Mouse (Mus musculus) midbrain, embryonic 11.5 days (tissue): ENCODE data around the gene Serbp1. TPM values are rescaled to one million over a fixed set of nuclear protein-coding genes. Genes with fewer than 3 reads are reported as not detected.
"Not testable (repeated sequence)": the region's sequence is repeated elsewhere in the genome, so short reads cannot be mapped to it uniquely, and the experiment has no call there.

ENCODE experiments used
- ATAC-seq: fragments of 200-750 bp; cut with Nextera tagmentation; 2 replicates; pipeline ENCODE4 v1.8.0; 2017; ENCODE audit warnings: moderate TSS enrichment, moderate library complexity; ENCODE audit not compliant: low FRiP score
- DNase-seq: peaks from one replicate; pipeline ENCODE4 v3.0.0; 2015; ENCODE audit warnings: low spot score; ENCODE audit errors: missing footprints
- H3K27ac ChIP-seq: fragments of 300-500 bp; sonication (generic); 2 replicates; pipeline ENCODE4 v1.5.1; 2014; ENCODE audit warnings: low read depth, low read length
- H3K27me3 ChIP-seq: fragments of 300-500 bp; sonication (generic); 2 replicates; pipeline ENCODE4 v1.6.1; 2014; ENCODE audit warnings: mild to moderate bottlenecking, low read length, moderate library complexity, mixed read lengths; ENCODE audit not compliant: control insufficient read depth, insufficient read depth
- H3K36me3 ChIP-seq: fragments of 300-500 bp; sonication (generic); 2 replicates; pipeline ENCODE4 v1.6.1; 2014; ENCODE audit warnings: mild to moderate bottlenecking, low read length, moderate library complexity, mixed read lengths; ENCODE audit not compliant: control insufficient read depth, insufficient read depth
- H3K4me1 ChIP-seq: fragments of 300-500 bp; sonication (generic); 2 replicates; pipeline ENCODE4 v1.6.1; 2014; ENCODE audit warnings: low read length; ENCODE audit not compliant: control insufficient read depth, insufficient read depth
- H3K4me2 ChIP-seq: fragments of 300-500 bp; sonication (generic); 2 replicates; pipeline ENCODE4 v1.6.1; 2014; ENCODE audit warnings: mild to moderate bottlenecking, moderate library complexity
- H3K4me3 ChIP-seq: fragments of 300-500 bp; sonication (generic); 2 replicates; pipeline ENCODE4 v1.5.1; 2014; ENCODE audit warnings: low read depth, low read length
- H3K9ac ChIP-seq: fragments of 300-500 bp; sonication (generic); 2 replicates; pipeline ENCODE4 v1.6.1; 2014; ENCODE audit warnings: low read length
- H3K9me3 ChIP-seq: fragments of 300-500 bp; sonication (generic); 2 replicates; pipeline ENCODE4 v1.6.1; 2016; ENCODE audit warnings: low read length; ENCODE audit not compliant: control insufficient read depth
- WGBS: fragments of 180-500 bp; shearing (Covaris S2); extraction: QIAGEN DNeasy Blood & Tissue Kit; methylation state at CpG from one replicate; pipeline ENCODE4 v1.1.7; 2014; 5-methylcytosine and 5-hydroxymethylcytosine counted together
- polyA plus RNA-seq: library from polyadenylated mRNA; unstranded; fragments of >200 nt; fragmentation: Nextera tagmentation; extraction: Ambion mirVana; gene quantifications from 2 replicates; pipeline ENCODE4 v1.2.1, GENCODE M21; 2014

The Serbp1 gene
- polyA plus RNA-seq, 1 experiment from 2014 or later: 547 TPM

DNA sequence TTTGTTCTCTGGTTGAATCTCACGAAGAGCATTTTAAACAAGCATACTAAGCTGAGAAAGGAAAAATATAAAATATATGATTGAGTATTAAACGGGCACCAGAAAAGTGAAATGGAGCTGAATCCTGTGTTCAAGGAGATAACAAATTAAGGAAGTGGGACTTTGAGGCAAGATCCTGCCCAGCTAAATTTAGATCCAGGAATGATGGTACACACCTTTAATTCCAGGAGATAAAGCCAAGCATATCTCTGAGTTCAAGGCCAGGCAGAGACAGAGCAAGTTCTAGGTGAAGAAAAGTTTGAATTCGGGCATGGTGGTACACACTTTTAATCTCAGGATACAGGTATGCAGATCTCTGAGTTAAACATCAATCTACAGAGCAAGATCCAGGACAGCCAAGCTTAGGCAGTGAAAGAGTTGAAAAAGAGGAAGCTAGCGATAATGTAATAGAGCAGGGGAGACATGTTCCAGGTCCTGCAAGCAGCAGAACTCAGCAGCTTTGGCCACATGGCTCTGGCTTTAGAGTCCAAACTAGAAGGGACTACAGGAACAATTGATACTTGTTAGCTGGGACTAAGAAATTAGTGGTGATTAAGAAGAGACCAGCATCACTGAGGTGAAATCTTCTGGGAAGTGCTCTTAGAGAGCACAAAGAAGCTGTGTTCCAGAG, 24.4 kb upstream of the Serbp1 start:
- 88% methylated on average over 4 of the region's 4 CpGs for WGBS
- H3K4me1 ChIP-seq: no peaks in the 10 kb centered on the region
- DNase-seq (no peak), ATAC-seq (no peak)
- no peaks in the 10 kb centered on the region for H3K27me3 ChIP-seq
- H3K9ac ChIP-seq: no peak overlapping the region
- no peak overlapping the region for H3K4me2 ChIP-seq
- H3K4me3 ChIP-seq: no peak overlapping the region
- H3K9me3 ChIP-seq: no peaks in the 10 kb centered on the region
- H3K27ac ChIP-seq: no peak overlapping the region
- H3K36me3 ChIP-seq: no peaks in the 10 kb centered on the region

DNA sequence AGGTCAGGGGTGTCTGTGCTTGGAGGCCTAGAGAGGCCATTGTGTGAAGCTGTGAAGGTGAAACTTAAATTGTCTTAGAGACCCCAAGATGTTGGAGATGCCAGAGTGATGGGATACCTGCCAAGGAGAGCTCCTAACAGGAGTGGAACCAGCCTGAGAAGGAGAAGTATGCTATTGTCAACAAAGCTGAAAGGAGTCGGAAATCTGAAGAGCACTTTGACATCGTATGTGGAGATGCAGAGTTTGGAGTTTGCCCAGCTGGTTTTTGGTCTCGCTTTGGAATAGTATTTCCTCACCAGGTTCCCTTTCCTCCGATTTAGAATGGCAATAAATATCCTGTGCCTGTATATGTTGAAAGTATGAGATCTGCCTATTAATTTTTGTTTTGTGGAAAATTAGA, 20.6 kb upstream of the Serbp1 start:
- Histone ChIP-seq H3K27ac (no peak overlapping the region), H3K36me3 (no peaks in the 10 kb centered on the region), H3K9ac (no peak overlapping the region), H3K9me3 (no peaks in the 10 kb centered on the region), H3K4me1 (no peaks in the 10 kb centered on the region), H3K4me3 (no peak overlapping the region), H3K4me2 (no peak overlapping the region), H3K27me3 (no peaks in the 10 kb centered on the region)
- ATAC-seq (no peak), DNase-seq (peak; percentile 21)
- 89% methylated on average over 4 of the region's 4 CpGs for WGBS

DNA sequence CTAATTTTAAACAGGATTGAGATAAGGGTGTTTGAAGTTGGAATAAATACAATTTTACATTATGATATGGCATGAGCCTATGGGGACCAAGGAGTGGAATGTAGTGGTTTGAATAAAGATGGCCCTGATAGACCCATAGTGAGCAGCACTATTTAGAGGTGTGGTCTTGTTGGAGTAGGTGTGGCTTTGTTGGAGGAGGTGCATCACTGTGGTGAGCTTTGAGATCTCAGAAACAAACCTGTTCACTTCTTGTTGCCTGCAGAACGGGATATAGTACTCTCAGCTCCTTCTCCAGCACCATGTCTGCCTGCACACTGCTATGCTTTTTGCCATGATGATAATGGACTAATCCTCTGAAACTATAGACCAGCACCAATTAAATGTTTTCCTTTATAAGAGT, 20.1 kb upstream of the Serbp1 start:
- no peak for ATAC-seq
- Histone ChIP-seq H3K27me3 (no peaks in the 10 kb centered on the region), H3K9me3 (no peaks in the 10 kb centered on the region), H3K4me2 (no peak overlapping the region), H3K4me1 (no peaks in the 10 kb centered on the region), H3K9ac (no peak overlapping the region), H3K36me3 (no peaks in the 10 kb centered on the region), H3K27ac (no peak overlapping the region), H3K4me3 (no peak overlapping the region)
- 95% methylated on average over 1 of the region's 1 CpGs for WGBS
- DNase-seq: peak; percentile 62

- no peaks in the 10 kb centered on the region for H3K9me3 ChIP-seq
- H3K36me3 ChIP-seq: no peaks in the 10 kb centered on the region
- no peaks in the 10 kb centered on the region for H3K4me1 ChIP-seq
- H3K27ac ChIP-seq: no peak overlapping the region
- no peaks in the 10 kb centered on the region for H3K27me3 ChIP-seq
- H3K9ac ChIP-seq: no peak overlapping the region
- DNase-seq (peak; percentile 10), ATAC-seq (no peak)
- no peak overlapping the region for H3K4me3 ChIP-seq
- no peak overlapping the region for H3K4me2 ChIP-seq
Observed at GRCm38 (mm10) chr6:67218566-67218965, 19.4 kb upstream of the Serbp1 start.

- H3K4me3 ChIP-seq, H3K4me2 ChIP-seq, H3K4me1 ChIP-seq, H3K27ac ChIP-seq, H3K36me3 ChIP-seq, H3K9me3 ChIP-seq, H3K9ac ChIP-seq, ATAC-seq, H3K27me3 ChIP-seq, DNase-seq: not testable (repeated sequence)
- WGBS: 89% methylated on average over 14 of the region's 14 CpGs
Observed at GRCm38 (mm10) chr6:67219931-67220330, 18.0 kb upstream of the Serbp1 start.

DNA sequence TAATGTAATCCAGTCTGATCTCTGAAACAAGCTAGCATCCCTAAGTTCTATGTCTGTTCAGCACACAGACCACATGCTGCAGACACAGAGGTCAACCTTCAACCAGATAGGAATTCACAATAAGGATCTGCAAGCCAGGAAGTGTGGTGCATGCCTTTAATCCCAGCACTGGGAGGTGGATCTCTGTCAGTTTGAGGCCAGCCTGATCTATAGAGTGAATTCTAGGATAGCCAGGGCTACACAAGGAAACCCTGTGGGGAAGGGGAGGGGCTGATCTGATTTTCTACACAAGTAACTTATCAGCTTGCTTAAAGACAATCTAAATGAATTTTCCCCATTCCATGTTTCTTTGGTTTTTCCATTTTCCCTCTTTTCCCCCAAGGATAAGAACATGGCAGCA, 17.2 kb upstream of the Serbp1 start:
- Histone ChIP-seq H3K4me1 (no peaks in the 10 kb centered on the region), H3K9ac (no peak overlapping the region), H3K27ac (no peak overlapping the region), H3K4me3 (no peak overlapping the region), H3K27me3 (no peaks in the 10 kb centered on the region), H3K9me3 (no peaks in the 10 kb centered on the region), H3K4me2 (no peak overlapping the region), H3K36me3 (no peaks in the 10 kb centered on the region)
- ATAC-seq: no peak
- no peak for DNase-seq

DNA sequence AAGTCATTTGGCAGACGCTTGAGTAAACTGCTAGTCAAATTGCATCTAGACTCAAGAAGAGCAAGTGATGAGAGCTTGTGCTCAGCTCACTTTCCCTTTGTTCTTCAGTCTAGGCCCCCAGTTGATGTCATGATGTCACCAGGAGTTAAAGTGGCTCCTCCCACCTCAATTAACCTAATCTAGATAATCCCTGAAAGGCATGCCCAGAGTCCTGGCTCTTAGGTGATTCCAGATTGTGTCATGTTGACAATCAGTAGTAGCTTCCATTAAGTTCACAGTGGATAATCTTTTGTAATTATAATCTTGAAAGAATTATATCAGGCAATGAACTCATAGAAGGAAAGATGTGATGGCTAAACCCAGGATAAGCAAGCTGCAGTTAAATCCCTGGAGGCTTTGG, 14.9 kb upstream of the Serbp1 start:
- H3K27ac ChIP-seq: no peak overlapping the region
- H3K4me3 ChIP-seq: no peak overlapping the region
- WGBS: 74% methylated on average over 1 of the region's 1 CpGs
- no peak overlapping the region for H3K4me2 ChIP-seq
- H3K9me3 ChIP-seq: no peaks in the 10 kb centered on the region
- H3K9ac ChIP-seq: no peak overlapping the region
- ATAC-seq: no peak
- no peaks in the 10 kb centered on the region for H3K4me1 ChIP-seq
- H3K27me3 ChIP-seq: no peaks in the 10 kb centered on the region
- no peak for DNase-seq
- no peaks in the 10 kb centered on the region for H3K36me3 ChIP-seq

- no peak overlapping the region for H3K9ac ChIP-seq
- H3K4me3 ChIP-seq: no peak overlapping the region
- no peaks in the 10 kb centered on the region for H3K27me3 ChIP-seq
- H3K27ac ChIP-seq: no peak overlapping the region
- no peak for DNase-seq
- H3K4me2 ChIP-seq: no peak overlapping the region
- no peaks in the 10 kb centered on the region for H3K9me3 ChIP-seq
- peaks cover 3% of the 10 kb centered on the region for H3K4me1 ChIP-seq
- WGBS: 92% methylated on average over 1 of the region's 1 CpGs
- H3K36me3 ChIP-seq: no peaks in the 10 kb centered on the region
- no peak for ATAC-seq
Observed at GRCm38 (mm10) chr6:67223499-67223898, 14.5 kb upstream of the Serbp1 start.

GRCm38 (mm10) chr6:67226286-67226685, 11.7 kb upstream of the Serbp1 start:
- Histone ChIP-seq H3K27me3 (no peaks in the 10 kb centered on the region), H3K4me3 (no peak overlapping the region), H3K27ac (no peak overlapping the region), H3K36me3 (no peaks in the 10 kb centered on the region), H3K9me3 (no peaks in the 10 kb centered on the region), H3K9ac (no peak overlapping the region), H3K4me1 (peaks cover 5% of the 10 kb centered on the region), H3K4me2 (no peak overlapping the region)
- DNase-seq: peak; percentile 64
- 79% methylated on average over 4 of the region's 4 CpGs for WGBS
- ATAC-seq: no peak
